Mouse (Mus musculus) myocyte (in vitro differentiated cells): ENCODE measurements at regions not wholly inside any gene's neighbourhood (a gene's known extent, or its start where the extent isn't known, plus 50 kb on each side); places are given as distances from the start of the nearest gene placed in this dataset.

Source experiments
- MYOD1 ChIP-seq, 3 experiments: IDR thresholded peaks; one replicate each; pipeline ENCODE4 v1.6.1; 2011; ENCODE audit warnings: control low read depth in 2 of 3, low read depth in 2 of 3, mild to moderate bottlenecking in 2 of 3, moderate library complexity in 1 of 3; ENCODE audit not compliant: insufficient read length in 2 of 3, control insufficient read depth in 1 of 3
- POLR2A ChIP-seq: IDR thresholded peaks from one replicate; pipeline ENCODE4 v1.6.1; 2011; ENCODE audit warnings: low read depth, mild to moderate bottlenecking, control low read depth, moderate library complexity; ENCODE audit not compliant: insufficient read length
- TCF12 ChIP-seq: IDR thresholded peaks from one replicate; pipeline ENCODE4 v1.6.1; 2011; ENCODE audit warnings: mild to moderate bottlenecking, control low read depth; ENCODE audit not compliant: poor library complexity, insufficient read depth, severe bottlenecking
- TCF3 ChIP-seq: IDR thresholded peaks from one replicate; pipeline ENCODE4 v1.6.1; 2011; ENCODE audit warnings: low read depth, control low read depth; ENCODE audit not compliant: insufficient read length

GRCm38 (mm10) chr12:71503265-71503664 is 193.6 kb downstream of the Dact1 start:
- TF ChIP-seq MYOD1 (IDR thresholded peaks at IDR 0.05; ENCODE audit: control insufficient read depth in 1 of 3, insufficient read length in 2 of 3, low read depth in 2 of 3) (no peak), POLR2A (no peak), TCF3 (no peak), TCF12 (no peak)
